Mouse (Mus musculus) hindbrain, embryonic 10.5 days (tissue): ENCODE results near the gene Ppil1. TPM values are rescaled to one million over a fixed set of nuclear protein-coding genes. Genes with fewer than 3 reads are reported as not detected.
A peak's percentile ranks its signal among the peaks of the same experiment; 100 is the strongest.

Experiments used
- DNase-seq: peaks from one replicate; pipeline ENCODE4 v3.0.0-alpha.2; 2017; ENCODE audit warnings: low spot score
- H3K27ac ChIP-seq: fragments of 300-500 bp; sonication (generic); 2 replicates; pipeline ENCODE4 v1.5.1; 2016; ENCODE audit warnings: mild to moderate bottlenecking, moderate library complexity
- H3K27me3 ChIP-seq: fragments of 300-500 bp; sonication (generic); 2 replicates; pipeline ENCODE4 v1.6.1; 2016; ENCODE audit warnings: mild to moderate bottlenecking; ENCODE audit not compliant: poor library complexity, insufficient read depth, severe bottlenecking
- H3K36me3 ChIP-seq: fragments of 300-500 bp; sonication (generic); 2 replicates; pipeline ENCODE4 v1.6.1; 2016; ENCODE audit warnings: mild to moderate bottlenecking, moderate library complexity
- H3K4me1 ChIP-seq: fragments of 300-500 bp; sonication (generic); replicated peaks from 2 replicates; pipeline ENCODE4 v1.6.1; 2016; ENCODE audit warnings: mild to moderate bottlenecking
- H3K4me3 ChIP-seq: fragments of 300-500 bp; sonication (generic); 2 replicates; pipeline ENCODE4 v1.5.1; 2016; ENCODE audit warnings: mild to moderate bottlenecking, moderate library complexity
- H3K9me3 ChIP-seq: fragments of 300-500 bp; sonication (generic); 2 replicates; pipeline ENCODE4 v1.6.1; 2016; ENCODE audit warnings: mild to moderate bottlenecking, moderate library complexity
- WGBS: fragments of 180-500 bp; shearing (Covaris S2); methylation state at CpG from one replicate; pipeline ENCODE4 v1.1.7; 2016; 5-methylcytosine and 5-hydroxymethylcytosine counted together
- polyA plus RNA-seq: library from polyadenylated mRNA; unstranded; fragments of >200 nt; fragmentation: Nextera tagmentation; extraction: Ambion mirVana; gene quantifications from 2 replicates; pipeline ENCODE4 v1.2.1, GENCODE M21; 2016

Gene Ppil1
- polyA plus RNA-seq, 1 experiment from 2014 or later: 173 TPM

DNA sequence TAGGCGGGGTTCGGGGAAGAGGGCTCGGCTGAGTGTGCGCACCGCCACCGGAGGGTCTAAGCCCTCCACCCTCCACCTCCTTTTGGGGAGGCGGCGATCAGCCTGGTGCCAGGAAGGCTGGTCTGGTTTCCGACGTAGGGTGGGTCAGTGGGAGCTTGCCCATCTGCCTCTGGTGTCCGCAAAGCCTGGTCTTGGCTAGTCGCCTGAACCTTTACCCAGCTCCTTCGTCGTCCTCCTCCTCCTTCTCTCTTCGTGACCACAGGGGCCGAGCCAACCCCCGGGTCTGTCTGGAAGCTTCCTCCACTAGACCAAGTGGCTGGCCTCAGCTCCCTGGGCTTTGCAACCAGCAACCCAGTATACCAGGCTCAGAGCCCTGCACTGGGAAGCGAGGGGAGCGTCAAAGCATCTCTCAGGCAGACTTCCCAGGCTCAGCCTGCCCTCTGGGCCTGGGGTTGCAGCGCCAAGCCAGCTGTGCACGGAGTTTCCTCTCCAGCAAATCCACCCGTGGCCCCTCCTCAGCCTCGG, 25.5 kb downstream of the Ppil1 start:
- H3K36me3 ChIP-seq: no peaks in the 10 kb centered on the region
- H3K4me3 ChIP-seq: peak overlapping the region; percentile 70
- H3K9me3 ChIP-seq: no peaks in the 10 kb centered on the region
- DNase-seq: peak; percentile 27
- peaks cover 47% of the 10 kb centered on the region for H3K4me1 ChIP-seq
- H3K27ac ChIP-seq: peak overlapping the region; percentile 82
- peaks cover 77% of the 10 kb centered on the region for H3K27me3 ChIP-seq
- WGBS: 4% methylated on average over 23 of the region's 23 CpGs

DNA sequence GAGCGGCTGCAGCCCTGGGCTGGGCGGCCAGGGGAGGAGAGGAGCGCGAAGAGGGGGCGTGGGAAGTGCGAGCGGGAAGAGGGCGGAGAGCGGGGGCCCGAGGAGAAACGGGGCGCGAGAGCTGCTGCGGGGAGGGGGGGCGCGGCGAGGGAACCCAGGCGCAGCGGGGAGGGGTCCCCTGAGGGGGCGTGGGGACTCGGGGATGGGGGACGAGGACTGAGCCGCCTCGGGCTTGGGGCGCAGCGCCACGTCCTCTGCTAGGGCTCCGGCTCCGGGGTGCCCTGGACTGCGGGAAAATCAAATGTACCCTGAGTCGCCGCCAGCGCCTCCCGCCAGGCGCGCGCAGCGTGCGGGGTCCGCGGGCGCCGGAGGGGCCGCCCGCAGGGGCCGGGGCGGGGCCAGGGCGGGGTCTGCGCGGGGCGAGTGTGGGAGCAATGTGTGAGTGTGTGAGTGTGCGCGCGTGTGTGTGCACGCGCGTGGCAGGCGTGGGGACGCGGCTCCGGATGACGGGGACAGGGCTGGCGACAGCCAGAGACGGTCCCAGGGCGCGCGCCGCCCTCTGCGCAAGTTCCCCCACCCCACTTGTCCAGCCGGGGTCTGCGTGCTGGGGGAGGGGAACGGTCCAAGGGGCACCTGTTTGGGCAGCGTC, 26.1 kb downstream of the Ppil1 start, which contains the start of gene Cpne5:
TSS of gene Cpne5 (minus strand) at position 396 of the 649 bp plus-strand sequence.
- DNase-seq: peak; percentile 36
- Histone ChIP-seq H3K9me3 (no peaks in the 10 kb centered on the region), H3K36me3 (no peaks in the 10 kb centered on the region), H3K27me3 (peaks cover 72% of the 10 kb centered on the region), H3K4me1 (peaks cover 45% of the 10 kb centered on the region), H3K4me3 (peak within 1 kb of the TSS; percentile 70), H3K27ac (peak within 1 kb of the TSS; percentile 82)
- under 1% methylated on average over 72 of the region's 73 CpGs for WGBS

DNA sequence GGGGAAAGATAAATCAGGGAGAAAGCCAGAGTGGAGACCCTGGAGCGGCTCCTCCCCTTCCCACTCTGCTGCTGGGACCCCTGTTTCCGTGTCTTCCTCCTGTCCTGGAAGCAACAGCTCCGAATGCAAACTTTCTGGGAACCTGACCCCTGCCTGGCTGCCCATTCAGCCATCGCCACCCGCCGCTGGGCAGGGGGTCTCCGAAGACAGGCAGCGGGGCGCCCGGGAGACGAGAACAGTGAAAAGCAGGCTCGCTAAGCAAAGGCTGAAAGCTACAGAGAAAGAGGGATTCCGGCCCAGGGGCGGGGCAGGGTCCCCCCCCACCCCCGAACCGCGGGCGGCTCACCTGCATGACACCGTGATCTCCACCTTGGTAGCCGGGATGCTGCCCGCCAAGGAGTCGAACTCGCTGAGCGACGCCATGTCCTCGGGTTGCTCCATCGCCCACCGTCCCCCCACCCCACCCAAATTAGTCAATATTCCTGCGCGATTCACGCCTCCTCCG, 26.7 kb downstream of the Ppil1 start:
- peaks cover 46% of the 10 kb centered on the region for H3K4me1 ChIP-seq
- peak overlapping the region; percentile 70 for H3K4me3 ChIP-seq
- no peaks in the 10 kb centered on the region for H3K36me3 ChIP-seq
- H3K9me3 ChIP-seq: no peaks in the 10 kb centered on the region
- peak overlapping the region; percentile 82 for H3K27ac ChIP-seq
- H3K27me3 ChIP-seq: peaks cover 67% of the 10 kb centered on the region
- peak; percentile 38 for DNase-seq
- under 1% methylated on average over 32 of the region's 32 CpGs for WGBS

DNA sequence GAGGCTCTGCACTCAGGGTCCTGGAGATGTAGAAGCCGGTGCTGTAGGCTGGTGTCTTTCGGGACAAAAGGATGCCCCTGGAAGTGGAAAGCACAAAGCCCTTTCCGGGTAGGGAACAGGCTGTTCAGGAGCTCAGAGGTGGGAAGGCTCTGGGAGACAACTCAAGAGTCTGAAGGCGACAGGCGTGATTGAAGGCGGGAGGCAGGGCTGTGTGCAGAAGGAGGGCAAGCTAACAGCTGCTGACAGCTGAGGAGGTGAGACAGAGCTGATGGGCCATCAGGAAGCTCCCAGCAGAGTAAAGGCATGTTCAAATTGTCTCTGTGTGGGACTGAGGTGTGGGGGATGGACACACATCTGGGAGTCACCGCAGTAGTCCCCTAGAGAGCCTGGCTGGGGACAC, 27.9 kb downstream of the Ppil1 start:
- Histone ChIP-seq H3K9me3 (no peaks in the 10 kb centered on the region), H3K4me1 (peaks cover 42% of the 10 kb centered on the region), H3K27me3 (peaks cover 60% of the 10 kb centered on the region), H3K36me3 (no peaks in the 10 kb centered on the region), H3K27ac (no peak overlapping the region), H3K4me3 (no peak overlapping the region)
- no peak for DNase-seq
- WGBS: 62% methylated on average over 7 of the region's 7 CpGs

DNA sequence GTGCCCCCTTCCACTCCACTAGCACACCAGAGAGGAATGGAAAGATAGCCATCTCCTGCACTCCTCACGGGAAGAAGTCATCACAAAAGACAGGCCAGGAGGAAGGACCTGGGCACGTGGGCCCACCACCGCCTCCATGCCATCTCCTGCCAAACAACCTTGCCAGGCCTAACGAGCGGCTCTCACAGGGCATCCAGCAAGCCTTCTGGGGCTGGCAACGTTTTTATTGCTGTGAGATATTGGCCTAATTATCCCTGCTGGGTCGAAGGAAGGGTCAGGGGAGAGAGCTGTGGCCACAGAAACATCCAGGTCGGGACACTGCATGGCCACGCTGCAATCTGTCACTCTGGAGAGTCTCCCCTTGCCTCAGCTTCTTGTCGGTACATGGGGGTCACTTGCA, 32.9 kb downstream of the Ppil1 start:
- DNase-seq: no peak
- Histone ChIP-seq H3K4me3 (no peak overlapping the region), H3K27me3 (peaks cover 13% of the 10 kb centered on the region), H3K36me3 (no peaks in the 10 kb centered on the region), H3K9me3 (no peaks in the 10 kb centered on the region), H3K27ac (no peak overlapping the region), H3K4me1 (peaks cover 18% of the 10 kb centered on the region; the same call in 1 of the 2 replicates)
- WGBS: 89% methylated on average over 10 of the region's 10 CpGs

DNA sequence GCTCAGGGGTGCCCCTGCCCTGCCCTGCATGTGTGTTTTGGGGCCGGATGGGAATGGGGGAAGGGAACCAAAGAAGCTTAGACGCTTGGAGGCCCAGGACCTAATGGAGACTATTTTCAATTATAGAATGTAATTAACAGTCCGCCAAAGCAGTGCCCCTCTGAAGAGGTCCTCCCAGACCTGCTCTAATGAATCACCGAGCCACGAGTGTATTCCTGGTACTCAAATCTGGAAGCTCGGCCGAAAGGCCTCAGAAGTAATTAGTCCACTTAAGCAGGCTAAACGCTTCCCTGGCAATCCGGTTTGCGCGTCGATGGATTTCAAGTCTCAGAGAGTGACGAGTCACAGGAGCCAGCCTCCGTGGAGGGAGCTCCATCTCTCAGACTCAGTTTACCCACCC, 43.4 kb downstream of the Ppil1 start:
- 0 out of 2 replicates have a peak overlapping the region, but pooled peaks have one; percentile 20 for H3K27ac ChIP-seq
- DNase-seq: no peak
- no peak overlapping the region for H3K4me3 ChIP-seq
- no peaks in the 10 kb centered on the region for H3K36me3 ChIP-seq
- no peaks in the 10 kb centered on the region for H3K9me3 ChIP-seq
- WGBS: 83% methylated on average over 14 of the region's 14 CpGs
- H3K27me3 ChIP-seq: peaks cover 11% of the 10 kb centered on the region; the same call in 1 of the 2 replicates
- peaks cover 32% of the 10 kb centered on the region for H3K4me1 ChIP-seq

DNA sequence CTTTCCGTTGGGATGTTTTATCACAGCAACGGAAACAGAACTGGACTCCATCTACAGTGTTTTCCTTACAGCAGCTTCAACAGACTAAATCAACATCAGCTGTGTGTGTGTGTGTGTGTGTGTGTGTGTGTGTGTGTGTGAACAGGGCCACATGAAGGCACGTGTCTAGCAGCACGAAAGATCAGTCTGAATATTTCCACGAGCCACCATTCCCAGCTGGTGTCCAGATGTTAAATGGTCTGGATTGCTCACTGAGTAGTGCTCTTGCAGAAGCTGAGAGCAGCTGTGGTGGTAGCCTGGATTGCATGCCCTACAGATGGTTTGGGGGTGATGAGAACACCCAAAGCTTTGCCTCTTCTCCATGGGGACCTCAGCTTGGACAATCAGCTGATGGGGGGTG, 46.0 kb downstream of the Ppil1 start:
- 63% methylated on average over 5 of the region's 5 CpGs for WGBS

DNA sequence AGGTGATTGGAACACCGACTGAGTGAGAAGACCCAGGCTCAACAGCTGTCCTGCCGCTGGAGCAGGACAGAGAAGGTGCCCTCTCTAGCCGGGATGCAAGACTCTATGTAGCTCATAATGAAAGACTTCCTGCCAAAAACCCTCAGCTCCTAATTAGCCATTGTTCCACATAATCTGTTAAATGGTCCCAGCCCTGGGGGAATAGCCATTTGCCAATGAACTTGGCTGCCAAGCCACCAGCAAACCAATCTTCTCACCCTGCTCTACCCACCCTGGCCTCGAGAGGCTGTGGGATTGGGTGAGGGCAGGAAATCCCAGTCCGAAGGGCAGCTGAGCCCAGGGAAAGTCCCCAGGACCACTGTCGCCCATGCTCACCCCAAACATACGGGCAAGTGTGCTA, 47.9 kb downstream of the Ppil1 start:
- peaks cover 66% of the 10 kb centered on the region for H3K4me1 ChIP-seq
- WGBS: 81% methylated on average over 7 of the region's 7 CpGs
- H3K36me3 ChIP-seq: no peaks in the 10 kb centered on the region
- no peak overlapping the region for H3K4me3 ChIP-seq
- DNase-seq: no peak
- H3K27ac ChIP-seq: peak overlapping the region; percentile 23; the same call in 1 of the 2 replicates
- H3K27me3 ChIP-seq: peaks cover 29% of the 10 kb centered on the region
- H3K9me3 ChIP-seq: no peaks in the 10 kb centered on the region

More for the DNA sequence above, 46.0 kb downstream of the Ppil1 start:
- H3K9me3 ChIP-seq: no peaks in the 10 kb centered on the region
- peaks cover 29% of the 10 kb centered on the region for H3K27me3 ChIP-seq
- H3K4me3 ChIP-seq: no peak overlapping the region
- peak; percentile 31 for DNase-seq
- no peaks in the 10 kb centered on the region for H3K36me3 ChIP-seq
- peaks cover 58% of the 10 kb centered on the region for H3K4me1 ChIP-seq
- no peak overlapping the region for H3K27ac ChIP-seq

DNA sequence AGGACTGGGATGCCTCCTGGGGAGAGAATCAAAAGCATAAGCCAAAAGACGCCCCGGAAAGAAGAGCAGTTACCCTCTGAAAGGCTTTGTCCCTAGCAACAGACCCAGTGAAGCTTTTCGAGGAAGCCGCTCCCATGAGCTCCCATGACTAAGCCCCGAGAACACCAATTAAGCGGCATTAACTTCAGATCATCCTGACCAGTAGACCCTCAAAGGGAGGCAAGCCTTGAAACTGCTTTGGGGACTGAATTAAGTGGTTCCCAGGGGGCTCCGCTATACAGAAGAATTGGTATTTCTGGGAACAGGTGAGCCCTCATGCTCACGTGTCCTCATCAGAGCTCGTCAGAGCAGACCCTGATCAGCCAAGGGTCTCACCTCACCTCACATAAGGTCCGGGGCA, 49.3 kb downstream of the Ppil1 start:
- Histone ChIP-seq H3K9me3 (no peaks in the 10 kb centered on the region), H3K4me3 (0 out of 2 replicates have a peak overlapping the region, but pooled peaks have one; percentile 11), H3K36me3 (no peaks in the 10 kb centered on the region), H3K27me3 (peaks cover 29% of the 10 kb centered on the region), H3K27ac (peak overlapping the region; percentile 70), H3K4me1 (peaks cover 64% of the 10 kb centered on the region)
- DNase-seq: no peak
- 26% methylated on average over 10 of the region's 10 CpGs for WGBS

DNA sequence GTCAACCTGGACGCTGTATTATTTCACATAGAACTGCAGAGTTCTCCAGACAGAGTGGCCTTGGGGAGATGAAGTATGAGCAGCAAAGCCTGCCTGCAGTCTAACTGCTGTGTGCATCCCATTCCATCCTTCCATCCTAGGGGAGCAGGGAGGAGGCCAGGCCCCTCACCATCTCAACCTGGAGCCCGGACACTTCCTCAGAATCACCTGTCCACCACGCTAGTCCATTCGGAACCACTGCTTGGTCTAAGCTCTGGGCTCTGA, 49.9 kb downstream of the Ppil1 start:
- Histone ChIP-seq H3K4me1 (peaks cover 64% of the 10 kb centered on the region), H3K9me3 (no peaks in the 10 kb centered on the region), H3K27ac (peak overlapping the region; percentile 70), H3K36me3 (no peaks in the 10 kb centered on the region), H3K4me3 (0 out of 2 replicates have a peak overlapping the region, but pooled peaks have one; percentile 11), H3K27me3 (peaks cover 29% of the 10 kb centered on the region)
- 68% methylated on average over 4 of the region's 4 CpGs for WGBS
- DNase-seq: no peak

DNA sequence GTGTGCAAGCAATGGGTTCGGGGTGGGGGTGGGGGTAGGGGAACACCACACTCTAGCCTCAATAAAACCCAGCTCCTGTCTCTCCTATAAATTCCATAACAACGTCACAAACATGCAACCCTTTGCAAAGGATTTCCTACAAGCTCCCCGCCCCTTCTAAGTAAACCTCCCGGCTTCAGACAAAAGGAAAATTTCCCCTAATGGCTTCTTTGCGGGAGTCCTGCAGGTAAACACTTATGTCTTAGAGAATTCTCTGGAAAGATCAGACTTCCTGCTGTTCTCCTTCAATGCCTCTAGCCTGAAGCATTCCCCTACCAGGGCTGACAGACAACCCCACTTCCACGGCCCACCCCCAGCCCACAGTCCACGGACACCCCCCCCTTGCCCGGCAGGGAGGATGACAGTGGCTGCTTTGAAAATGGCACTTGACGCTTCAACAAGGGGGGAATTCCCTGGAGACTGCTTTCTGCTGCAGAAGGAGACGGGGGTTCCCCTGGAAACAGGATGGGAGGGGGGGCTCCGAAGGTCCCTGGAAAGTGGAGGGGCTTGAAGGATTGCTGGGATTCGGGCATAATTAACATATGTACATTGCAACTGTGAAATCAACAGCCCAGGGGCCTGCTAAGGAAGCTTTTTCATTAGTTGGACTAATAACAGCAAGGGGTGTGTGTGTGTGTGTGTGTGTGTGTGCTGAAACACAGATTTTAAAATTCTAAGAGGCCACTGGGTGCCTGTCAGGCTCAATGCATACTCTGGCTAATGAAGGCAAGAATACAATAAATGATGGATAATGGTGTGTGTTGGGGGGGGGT, 50.4 kb downstream of the Ppil1 start:
- Histone ChIP-seq H3K4me1 (peaks cover 64% of the 10 kb centered on the region), H3K9me3 (no peaks in the 10 kb centered on the region), H3K36me3 (no peaks in the 10 kb centered on the region), H3K27me3 (peaks cover 29% of the 10 kb centered on the region), H3K4me3 (peak overlapping the region; percentile 28), H3K27ac (peak overlapping the region; percentile 70)
- peak; percentile 38 for DNase-seq
- 10% methylated on average over 12 of the region's 12 CpGs for WGBS

DNA sequence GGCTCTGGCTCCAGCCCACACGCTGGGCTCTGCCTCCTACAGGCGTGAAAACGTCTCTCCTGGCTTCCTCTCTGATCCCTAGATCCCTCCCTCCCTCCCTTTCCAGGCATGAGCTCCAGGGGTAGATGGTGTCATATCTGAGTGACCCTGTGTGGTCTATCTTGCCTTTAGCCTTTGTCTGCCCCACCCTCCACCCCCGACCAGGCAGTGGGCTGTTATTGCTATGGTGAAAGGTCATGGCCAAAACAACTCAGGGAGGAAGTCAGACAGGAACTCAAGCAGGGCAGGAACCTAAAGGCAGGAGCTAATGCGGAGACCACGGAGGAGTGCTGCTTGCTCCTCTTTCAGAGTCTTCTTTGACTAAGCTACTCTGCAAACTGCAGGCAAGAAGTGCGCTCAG, 52.1 kb downstream of the Ppil1 start:
- Histone ChIP-seq H3K9me3 (no peaks in the 10 kb centered on the region), H3K36me3 (no peaks in the 10 kb centered on the region), H3K27me3 (peaks cover 28% of the 10 kb centered on the region), H3K27ac (peak overlapping the region; percentile 17; the same call in 1 of the 2 replicates), H3K4me3 (no peak overlapping the region), H3K4me1 (peaks cover 55% of the 10 kb centered on the region)
- no peak for DNase-seq
- WGBS: 51% methylated on average over 7 of the region's 7 CpGs

DNA sequence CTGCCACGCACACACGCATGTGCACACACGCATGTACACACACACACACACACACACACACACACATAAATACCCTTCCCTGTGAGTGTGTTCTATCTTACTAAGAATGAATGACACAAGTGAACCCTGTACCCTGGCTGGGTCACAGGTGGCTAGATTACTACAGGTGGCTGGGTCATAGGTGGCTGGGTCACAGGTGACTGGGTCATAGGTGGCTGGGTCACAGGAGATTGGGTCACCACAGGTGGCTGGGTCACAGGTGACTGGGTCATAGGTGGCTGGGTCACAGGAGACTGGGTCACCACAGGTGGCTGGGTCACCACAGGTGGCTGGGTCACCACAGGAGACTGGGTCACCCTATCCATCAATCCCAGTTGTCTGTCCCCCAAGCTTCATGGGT, 53.9 kb downstream of the Ppil1 start:
- peaks cover 45% of the 10 kb centered on the region for H3K4me1 ChIP-seq
- no peaks in the 10 kb centered on the region for H3K36me3 ChIP-seq
- H3K4me3 ChIP-seq: no peak overlapping the region
- H3K27me3 ChIP-seq: peaks cover 12% of the 10 kb centered on the region
- H3K27ac ChIP-seq: no peak overlapping the region
- H3K9me3 ChIP-seq: no peaks in the 10 kb centered on the region
- WGBS: 95% methylated on average over 3 of the region's 3 CpGs
- DNase-seq: no peak
